ENCODE assay signal across 10 mouse cellular contexts in genomic region chr9:119334324-119334723, GRCm38 (mm10). TPM values are rescaled to one million over a fixed set of nuclear protein-coding genes. Genes with fewer than 3 reads are reported as not detected.
A peak's percentile ranks its signal among the peaks of the same experiment; 100 is the strongest.
DNase-seq lines count a peak whose midpoint lies in the region; ATAC-seq and TF ChIP-seq lines count a peak whose summit lies in the region.
"Had no signal": no experiment of that assay in that cellular context is flagged by ENCODE, and none has a peak within 500 bp of the region (broad histone marks: within the 10 kb centered on the region; RNA-seq: fewer than 3 reads in every experiment).

No protein-coding gene starts in this region.

- DNase-seq in cerebellum, adult 11-12 months: no peak
- peak; percentile 20 to 24 for DNase-seq in B cell, adult 2 months
- peak; percentile 61 for DNase-seq in gastrocnemius, postnatal 14 days
- peak; percentile 51 for DNase-seq in kidney, adult 18-20 months
- DNase-seq in lung, postnatal 10 days: peak; percentile 80
- DNase-seq in thymus, postnatal 14 days: peak; percentile 28
- no peak for DNase-seq in forebrain, postnatal 0 days

- H3K9me3 ChIP-seq in forebrain, postnatal 0 days (ENCODE audit: low read length): no peaks in the 10 kb centered on the region
- H3K9me3 ChIP-seq: neural tube, embryonic 12.5 days had no signal

- H3K4me1 ChIP-seq in forebrain, postnatal 0 days (ENCODE audit: insufficient read depth): no peaks in the 10 kb centered on the region

- 0 out of 2 replicates have a peak, but pooled peaks have one; percentile 23 for ATAC-seq in cerebellum, adult (ENCODE audit: insufficient number of reproducible peaks, low FRiP score, low TSS enrichment)
- no peak for ATAC-seq in forebrain, postnatal 0 days

- H3K27me3 ChIP-seq in forebrain, postnatal 0 days (ENCODE audit: insufficient read depth, low read length): no peaks in the 10 kb centered on the region

- H3K4me3 ChIP-seq in forebrain, postnatal 0 days (ENCODE audit: low read depth, low read length): no peak overlapping the region
- H3K4me3 ChIP-seq: erythroblast, embryonic 14.5 days; neural tube, embryonic 12.5 days had no signal

- WGBS in forebrain, postnatal 0 days: 66% methylated on average over 10 of the region's 10 CpGs

- H3K27ac ChIP-seq in forebrain, postnatal 0 days (ENCODE audit: low read depth, low read length): no peak overlapping the region
- H3K27ac ChIP-seq: neural tube, embryonic 12.5 days had no signal

- no peak overlapping the region for H3K9ac ChIP-seq in forebrain, postnatal 0 days
- H3K9ac ChIP-seq: neural tube, embryonic 12.5 days had no signal

- intact Hi-C loops in gastrocnemius, postnatal 14 days (cut with DNase I; ENCODE audit: low total_unique reads): no loop called here

- no peak overlapping the region for H3K4me2 ChIP-seq in forebrain, postnatal 0 days (ENCODE audit: low read depth)
- H3K4me2 ChIP-seq: neural tube, embryonic 12.5 days had no signal

- H3K36me3 ChIP-seq in forebrain, postnatal 0 days (ENCODE audit: insufficient read depth): no peaks in the 10 kb centered on the region
- H3K36me3 ChIP-seq: neural tube, embryonic 12.5 days had no signal

- no peak for TF ChIP-seq CTCF in forebrain, postnatal 0 days (IDR thresholded peaks at IDR 0.05; ENCODE audit: low read depth)

RNA-seq across cellular contexts. Expression of gene Acaa1a, which starts 5.2 kb away (rescaled TPM):
- 10 to 100 TPM; 41.3 to 44.3 TPM for total RNA-seq in gastrocnemius, postnatal 14 days (2021)
- 121 and 130 TPM in 2 replicates for total RNA-seq in forebrain, postnatal 0 days (2014; rRNA removed)
- 81.8 and 86.6 TPM in 2 replicates for polyA plus RNA-seq in forebrain, postnatal 0 days (2015; fragmentation: Nextera tagmentation; extraction: Ambion mirVana)

RNA-seq across cellular contexts. Expression of gene Myd88, which starts 6.9 kb away (rescaled TPM):
- total RNA-seq in gastrocnemius, postnatal 14 days (2021): 1 to 10 TPM; 7.0 to 7.5 TPM
- 4.0 and 5.8 TPM in 2 replicates for total RNA-seq in forebrain, postnatal 0 days (2014; rRNA removed)
- polyA plus RNA-seq in forebrain, postnatal 0 days (2015; fragmentation: Nextera tagmentation; extraction: Ambion mirVana): 5.2 and 5.3 TPM in 2 replicates

RNA-seq across cellular contexts. Expression of gene Oxsr1, which starts 12.1 kb away (rescaled TPM):
- 10 to 100 TPM; 31.1 to 34.4 TPM for total RNA-seq in gastrocnemius, postnatal 14 days (2021)
- 48.8 and 57.5 TPM in 2 replicates for total RNA-seq in forebrain, postnatal 0 days (2014; rRNA removed)
- polyA plus RNA-seq in forebrain, postnatal 0 days (2015; fragmentation: Nextera tagmentation; extraction: Ambion mirVana): 7.2 and 8.8 TPM in 2 replicates

RNA-seq across cellular contexts. Expression of gene Xylb, which starts 22.9 kb away (rescaled TPM):
- total RNA-seq in gastrocnemius, postnatal 14 days (2021): under 1 TPM; 0.27 to 0.35 TPM
- 5.0 and 9.0 TPM in 2 replicates for total RNA-seq in forebrain, postnatal 0 days (2014; rRNA removed)
- 2.6 and 3.7 TPM in 2 replicates for polyA plus RNA-seq in forebrain, postnatal 0 days (2015; fragmentation: Nextera tagmentation; extraction: Ambion mirVana)

RNA-seq across cellular contexts. Expression of gene Slc22a14, which starts 31.0 kb away (rescaled TPM):
- not detected for total RNA-seq in gastrocnemius, postnatal 14 days (2021)
- total RNA-seq in forebrain, postnatal 0 days (2014; rRNA removed): 0.08 TPM in 1 of 2 replicates, not detected in the other
- not detected in 2 replicates for polyA plus RNA-seq in forebrain, postnatal 0 days (2015; fragmentation: Nextera tagmentation; extraction: Ambion mirVana)
- polyA plus RNA-seq: erythroblast, embryonic 14.5 days; neural tube, embryonic 12.5 days had no signal

Comparison
In these comparisons a context has a peak if more than half of its experiments do, and no peak if none do; other contexts are left out.
1. DNase-seq: peak in B cell, adult 2 months (2 of 2), gastrocnemius, postnatal 14 days (single experiment), kidney, adult 18-20 months (single experiment), lung, postnatal 10 days (single experiment) and thymus, postnatal 14 days (single experiment); none in cerebellum, adult 11-12 months (single experiment) and forebrain, postnatal 0 days (single experiment).